Mouse (Mus musculus): Measurements from ENCODE around the gene Selenok. TPM values are rescaled to one million over a fixed set of nuclear protein-coding genes. Genes with fewer than 3 reads are reported as not detected.

The Selenok gene
- polyA plus RNA-seq, 2 experiments, result 49.7 to 112 TPM

DNA sequence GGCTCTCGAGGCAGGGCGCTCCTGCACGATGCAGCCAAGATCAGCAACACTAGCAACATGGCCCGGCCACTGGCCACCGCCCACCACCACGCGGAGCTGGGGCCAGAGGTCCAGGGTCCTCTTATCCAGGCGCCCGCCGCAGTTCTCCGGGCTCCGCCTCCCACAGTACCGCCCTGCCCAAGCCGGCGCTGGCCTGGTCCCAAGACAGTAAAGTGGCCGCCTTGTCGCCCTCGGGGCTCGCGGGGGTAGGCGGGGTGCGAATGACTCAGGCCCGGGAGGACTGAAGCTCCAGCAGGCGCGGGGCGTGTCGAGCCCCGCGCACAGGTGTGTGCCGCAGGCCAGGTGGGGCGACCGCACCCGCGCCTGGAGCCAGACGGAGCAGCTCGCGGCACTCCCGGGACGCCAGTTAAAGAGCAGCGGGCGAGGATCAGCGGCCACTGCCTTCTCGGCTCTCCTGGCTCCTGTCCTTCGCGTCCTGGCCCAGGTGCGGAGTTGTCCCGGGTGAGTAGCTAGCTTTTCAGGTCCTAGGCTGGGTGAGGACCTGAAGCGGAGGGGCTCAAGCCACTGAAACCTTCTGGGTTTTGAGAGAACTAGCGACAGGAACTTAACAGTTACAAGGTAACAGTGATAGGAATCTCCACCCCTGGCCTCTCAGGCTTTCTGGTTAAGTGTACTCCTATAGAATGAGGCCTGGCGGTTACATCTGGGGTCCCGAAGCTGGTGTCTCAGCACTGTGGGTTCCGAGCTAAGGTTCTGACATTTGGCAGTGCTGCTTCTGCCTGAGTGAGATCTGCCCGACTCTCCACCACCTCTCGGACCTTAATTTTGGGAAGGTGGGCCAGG is 40.8 kb downstream of the Selenok start, which contains the start of the genes Il17rb and Chdh:
Gene Il17rb (minus strand): TSS at position 164 of the 843 bp plus-strand sequence.
Gene Chdh (plus strand): TSS at position 291 of the 843 bp plus-strand sequence.
- peaks cover 19% of the 10 kb centered on the region for H3K27me3 ChIP-seq (ENCODE audit: control insufficient read depth, insufficient read depth, low read length)
- peak within 1 kb of the TSS; percentile 24 to 46 for H3K4me3 ChIP-seq (ENCODE audit: insufficient read depth in 1 of 2, low read depth in 2 of 2, low read length in 2 of 2)
- H3K9me3 ChIP-seq (ENCODE audit: control insufficient read depth, low read length), result no peaks in the 10 kb centered on the region
- ATAC-seq (ENCODE audit: insufficient read depth) (peak; percentile 60), DNase-seq (ENCODE audit: low read depth in 3 of 3, low spot score in 3 of 3) (no peak)
- H3K36me3 ChIP-seq (replicated peaks; ENCODE audit: control insufficient read depth, insufficient read depth, low read depth), result no peaks in the 10 kb centered on the region
- H3K4me1 ChIP-seq (replicated peaks; ENCODE audit: control insufficient read depth in 2 of 2, insufficient read depth in 2 of 2, low read length in 1 of 2), result no peaks in the 10 kb centered on the region; a peak in 1 of 4 replicates
- TF ChIP-seq EP300 (IDR thresholded peaks at IDR 0.05; ENCODE audit: low read depth), result no peak
- no peak for TF ChIP-seq CTCF (IDR thresholded peaks at IDR 0.05; ENCODE audit: low read depth)
- H3K4me2 ChIP-seq (ENCODE audit: low read depth), result peak within 1 kb of the TSS; percentile 52
- 8% methylated on average over 52 of the region's 54 CpGs for WGBS (ENCODE audit: insufficient replicate concordance)
- no peak within 1 kb of the TSS for H3K27ac ChIP-seq
- H3K9ac ChIP-seq (replicated peaks), result 0 out of 2 replicates have a peak within 1 kb of the TSS, but pooled peaks have one; percentile 1

DNA sequence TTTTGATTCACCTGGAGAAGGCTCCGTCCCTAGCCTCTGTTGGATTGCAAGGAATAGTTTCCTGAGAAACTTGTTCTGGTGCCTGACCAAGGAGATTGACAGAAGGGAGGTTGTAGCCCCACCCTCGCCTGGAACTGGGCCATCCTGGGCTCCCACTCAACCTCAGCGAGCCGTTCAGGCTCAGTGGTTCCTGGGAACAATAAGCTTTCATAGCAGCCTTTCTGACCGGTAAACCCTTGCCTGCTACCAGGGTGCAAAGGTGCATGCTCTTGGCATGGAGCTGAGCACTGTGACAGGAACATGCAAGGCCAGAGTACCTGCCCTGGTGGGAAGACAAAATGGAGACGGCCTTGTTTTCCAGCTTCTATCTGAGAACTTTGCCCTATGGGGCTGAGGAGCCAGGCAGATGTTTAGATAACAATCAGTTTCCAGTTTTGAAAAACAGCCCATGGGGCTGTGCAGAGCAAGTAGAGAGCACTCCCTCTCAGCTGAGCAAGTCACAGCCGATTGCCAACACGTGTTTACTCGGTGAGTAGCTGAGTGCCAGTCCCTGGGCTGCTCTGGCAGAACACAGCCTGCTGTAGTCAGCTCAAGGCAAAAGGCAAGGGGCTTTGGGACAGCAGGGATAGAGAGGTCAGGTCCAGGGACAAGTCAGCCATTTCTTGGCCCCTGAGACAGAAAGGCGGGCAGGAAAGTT is 41.9 kb downstream of the Selenok start:
- Histone ChIP-seq H3K27ac (no peak overlapping the region), H3K4me3 (ENCODE audit: insufficient read depth in 1 of 2, low read depth in 2 of 2, low read length in 2 of 2) (no peak overlapping the region), H3K9me3 (ENCODE audit: control insufficient read depth, low read length) (no peaks in the 10 kb centered on the region), H3K9ac (replicated peaks) (no peak overlapping the region), H3K4me1 (replicated peaks; ENCODE audit: control insufficient read depth in 2 of 2, insufficient read depth in 2 of 2, low read length in 1 of 2) (no peaks in the 10 kb centered on the region; a peak in 1 of 4 replicates), H3K36me3 (replicated peaks; ENCODE audit: control insufficient read depth, insufficient read depth, low read depth) (no peaks in the 10 kb centered on the region), H3K27me3 (ENCODE audit: control insufficient read depth, insufficient read depth, low read length) (peaks cover 19% of the 10 kb centered on the region), H3K4me2 (ENCODE audit: low read depth) (peak overlapping the region; percentile 1; the same call in 1 of the 2 replicates)
- no peak for DNase-seq (ENCODE audit: low read depth in 3 of 3, low spot score in 3 of 3)
- 60% methylated on average over 10 of the region's 10 CpGs for WGBS (ENCODE audit: insufficient replicate concordance)
- 0 out of 2 replicates have a peak, but pooled peaks have one; percentile 28 for ATAC-seq (ENCODE audit: insufficient read depth)
- TF ChIP-seq CTCF (IDR thresholded peaks at IDR 0.05; ENCODE audit: low read depth), result no peak
- no peak for TF ChIP-seq EP300 (IDR thresholded peaks at IDR 0.05; ENCODE audit: low read depth)

GRCm38 (mm10) chr14:30011886-30012560 is 43.9 kb downstream of the Selenok start:
- Histone ChIP-seq H3K4me3 (ENCODE audit: insufficient read depth in 1 of 2, low read depth in 2 of 2, low read length in 2 of 2) (no peak overlapping the region), H3K9me3 (ENCODE audit: control insufficient read depth, low read length) (no peaks in the 10 kb centered on the region), H3K27me3 (ENCODE audit: control insufficient read depth, insufficient read depth, low read length) (peaks cover 19% of the 10 kb centered on the region), H3K4me2 (ENCODE audit: low read depth) (no peak overlapping the region), H3K4me1 (replicated peaks; ENCODE audit: control insufficient read depth in 2 of 2, insufficient read depth in 2 of 2, low read length in 1 of 2) (no peaks in the 10 kb centered on the region; a peak in 1 of 4 replicates), H3K36me3 (replicated peaks; ENCODE audit: control insufficient read depth, insufficient read depth, low read depth) (no peaks in the 10 kb centered on the region), H3K9ac (replicated peaks) (no peak overlapping the region), H3K27ac (no peak overlapping the region)
- WGBS (ENCODE audit: insufficient replicate concordance), result 60% methylated on average over 10 of the region's 10 CpGs
- ATAC-seq (ENCODE audit: insufficient read depth), result no peak
- no peak for DNase-seq (ENCODE audit: low read depth in 3 of 3, low spot score in 3 of 3)
- TF ChIP-seq EP300 (IDR thresholded peaks at IDR 0.05; ENCODE audit: low read depth) (no peak), CTCF (IDR thresholded peaks at IDR 0.05; ENCODE audit: low read depth) (no peak)

DNA sequence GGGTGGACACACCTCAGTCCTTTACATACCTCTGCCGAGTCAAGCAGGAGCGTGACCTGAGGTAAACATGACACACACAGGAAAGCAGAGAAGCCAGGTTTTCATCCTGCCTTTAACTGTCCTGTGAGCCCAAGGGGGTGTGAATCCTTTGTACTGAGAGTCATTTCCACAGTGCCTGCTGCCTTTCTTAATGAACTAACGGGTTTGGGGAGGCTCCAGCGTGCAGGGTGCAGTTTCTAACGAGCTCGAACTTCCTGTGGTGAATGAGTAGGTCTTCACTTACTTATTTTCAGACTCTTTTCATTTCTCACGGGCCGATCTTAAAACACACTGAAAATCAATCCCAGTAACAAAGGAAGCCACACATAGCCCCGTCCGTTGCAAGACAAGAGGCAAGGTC is 46.4 kb downstream of the Selenok start:
- DNase-seq (ENCODE audit: low read depth in 3 of 3, low spot score in 3 of 3) (no peak), ATAC-seq (ENCODE audit: insufficient read depth) (no peak)
- no peaks in the 10 kb centered on the region for H3K36me3 ChIP-seq (replicated peaks; ENCODE audit: control insufficient read depth, insufficient read depth, low read depth)
- no peak overlapping the region for H3K9ac ChIP-seq (replicated peaks)
- no peaks in the 10 kb centered on the region for H3K9me3 ChIP-seq (ENCODE audit: control insufficient read depth, low read length)
- H3K4me1 ChIP-seq (replicated peaks; ENCODE audit: control insufficient read depth in 2 of 2, insufficient read depth in 2 of 2, low read length in 1 of 2), result no peaks in the 10 kb centered on the region; a peak in 1 of 4 replicates
- WGBS (ENCODE audit: insufficient replicate concordance), result 46% methylated on average over 10 of the region's 10 CpGs
- no peak overlapping the region for H3K27ac ChIP-seq
- no peak overlapping the region for H3K4me2 ChIP-seq (ENCODE audit: low read depth)
- H3K27me3 ChIP-seq (ENCODE audit: control insufficient read depth, insufficient read depth, low read length), result peaks cover 3% of the 10 kb centered on the region
- no peak for TF ChIP-seq CTCF (IDR thresholded peaks at IDR 0.05; ENCODE audit: low read depth)
- TF ChIP-seq EP300 (IDR thresholded peaks at IDR 0.05; ENCODE audit: low read depth), result no peak
- H3K4me3 ChIP-seq (ENCODE audit: insufficient read depth in 1 of 2, low read depth in 2 of 2, low read length in 2 of 2), result no peak overlapping the region
